Mouse (Mus musculus): ENCODE data around the gene Syt16. TPM values are rescaled to one million over a fixed set of nuclear protein-coding genes. Genes with fewer than 3 reads are reported as not detected.

Syt16 gene
- polyA plus RNA-seq, 1 experiment from 2014 or later: 0.07 TPM

DNA sequence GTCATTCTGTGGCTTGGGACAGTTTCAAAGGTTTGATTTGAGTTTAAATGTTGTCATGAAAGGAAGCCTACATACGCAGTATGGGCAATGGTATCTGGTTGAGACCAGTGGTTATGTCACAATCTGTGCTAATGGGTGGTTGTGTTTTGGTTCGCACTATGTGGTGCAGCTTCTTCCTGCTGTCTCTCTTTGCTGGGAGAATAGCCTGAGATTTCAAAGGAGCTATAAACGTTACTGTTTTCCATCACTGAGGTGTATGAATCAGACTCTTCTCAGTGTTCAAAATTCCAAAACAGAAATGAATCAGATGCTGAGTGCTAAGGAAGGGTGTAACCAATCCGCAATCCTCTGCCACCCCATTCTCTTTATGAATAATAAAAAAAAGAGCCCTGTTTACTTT is 269.6 kb downstream of the Syt16 start:
- Histone ChIP-seq H3K27ac (no peak overlapping the region), H3K4me2 (no peak overlapping the region), H3K4me3 (no peak overlapping the region), H3K27me3 (replicated peaks) (no peaks in the 10 kb centered on the region), H3K36me3 (no peaks in the 10 kb centered on the region), H3K4me1 (no peaks in the 10 kb centered on the region), H3K9me3 (replicated peaks) (no peaks in the 10 kb centered on the region), H3K9ac (no peak overlapping the region)
- WGBS (ENCODE audit: insufficient replicate concordance): 76% methylated on average over 4 of the region's 4 CpGs
- no peak for ATAC-seq

- Histone ChIP-seq H3K9me3 (replicated peaks) (no peaks in the 10 kb centered on the region), H3K9ac (no peak overlapping the region), H3K36me3 (no peaks in the 10 kb centered on the region), H3K27me3 (replicated peaks) (no peaks in the 10 kb centered on the region), H3K4me1 (no peaks in the 10 kb centered on the region), H3K4me3 (no peak overlapping the region), H3K4me2 (no peak overlapping the region), H3K27ac (no peak overlapping the region)
- ATAC-seq: no peak
- 80% methylated on average over 15 of the region's 15 CpGs for WGBS (ENCODE audit: insufficient replicate concordance)
Observed at GRCm38 (mm10) chr12:74268644-74269285, 271.3 kb downstream of the Syt16 start.

GRCm38 (mm10) chr12:74272545-74272944 is 275.1 kb downstream of the Syt16 start:
- Histone ChIP-seq H3K36me3 (no peaks in the 10 kb centered on the region), H3K9me3 (replicated peaks) (no peaks in the 10 kb centered on the region), H3K4me1 (no peaks in the 10 kb centered on the region), H3K4me3 (no peak overlapping the region), H3K4me2 (no peak overlapping the region), H3K9ac (no peak overlapping the region), H3K27me3 (replicated peaks) (no peaks in the 10 kb centered on the region), H3K27ac (no peak overlapping the region)
- no peak for ATAC-seq
- 78% methylated on average over 17 of the region's 17 CpGs for WGBS (ENCODE audit: insufficient replicate concordance)

DNA sequence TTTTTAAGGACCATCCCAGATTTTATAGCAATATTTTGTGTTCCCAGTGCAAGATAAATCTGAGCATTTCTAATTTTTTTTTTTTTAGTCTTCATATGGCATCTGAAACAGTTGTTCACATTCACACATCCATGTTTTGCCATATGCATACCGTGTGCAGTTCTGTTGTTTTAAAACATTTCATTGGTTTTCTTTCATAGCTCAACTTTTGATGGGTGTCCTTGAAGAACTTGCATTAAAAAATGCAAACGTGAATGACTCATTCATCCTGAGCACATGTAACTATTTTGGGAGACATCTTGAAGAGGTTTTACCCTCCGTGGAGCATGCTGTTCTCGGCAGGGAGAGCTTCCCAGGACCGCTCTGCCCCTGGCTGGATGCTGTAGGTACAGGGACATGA is 279.8 kb downstream of the Syt16 start:
- 52% methylated on average over 5 of the region's 5 CpGs for WGBS (ENCODE audit: insufficient replicate concordance)
- H3K27ac ChIP-seq: no peak overlapping the region
- H3K4me2 ChIP-seq: no peak overlapping the region
- H3K4me1 ChIP-seq: no peaks in the 10 kb centered on the region
- no peaks in the 10 kb centered on the region for H3K9me3 ChIP-seq (replicated peaks)
- no peak overlapping the region for H3K9ac ChIP-seq
- no peak overlapping the region for H3K4me3 ChIP-seq
- peaks cover 3% of the 10 kb centered on the region; the same call in 1 of the 2 replicates for H3K27me3 ChIP-seq (replicated peaks)
- no peak for ATAC-seq
- no peaks in the 10 kb centered on the region for H3K36me3 ChIP-seq

DNA sequence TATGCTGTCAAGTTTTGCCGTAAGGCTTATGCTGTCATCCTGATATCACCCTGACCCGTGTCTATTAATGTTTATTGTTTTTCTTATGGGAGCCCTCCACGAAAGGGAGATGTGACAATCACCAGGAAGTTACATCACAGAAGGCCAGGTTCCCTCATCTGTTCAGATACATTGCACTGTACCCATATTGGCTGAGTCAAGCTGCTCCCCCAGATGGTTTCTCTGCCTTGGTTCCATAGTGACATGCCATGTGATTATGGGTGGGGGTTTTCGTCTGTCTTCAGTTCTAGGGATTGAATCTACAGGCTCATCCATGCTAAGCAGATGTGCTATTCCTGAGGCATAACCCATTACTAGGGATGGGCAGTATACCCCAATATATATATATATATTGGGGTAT is 283.9 kb downstream of the Syt16 start:
- no peak overlapping the region for H3K27ac ChIP-seq
- 60% methylated on average over 4 of the region's 4 CpGs for WGBS (ENCODE audit: insufficient replicate concordance)

DNA sequence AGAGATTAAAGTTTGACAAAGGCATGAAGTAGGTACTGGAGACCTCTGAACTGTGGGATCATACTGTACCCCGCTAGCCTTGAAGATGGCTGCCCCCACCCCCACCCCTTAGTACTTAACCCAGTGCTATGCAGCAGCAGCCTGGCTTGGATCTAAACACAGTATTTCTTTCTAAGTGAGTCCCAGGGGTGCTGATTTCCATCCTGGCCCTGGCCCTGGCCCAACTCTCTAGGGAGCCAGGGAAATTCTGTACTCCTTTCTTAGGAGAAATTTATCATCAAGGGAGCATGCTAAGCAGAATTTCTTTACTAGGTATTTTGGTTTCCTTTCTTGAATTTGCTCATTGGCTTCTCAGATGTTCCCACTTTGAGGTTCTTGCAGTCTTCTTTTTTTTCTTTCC is 285.4 kb downstream of the Syt16 start:
- no peak for ATAC-seq
- Histone ChIP-seq H3K9me3 (replicated peaks) (no peaks in the 10 kb centered on the region), H3K27me3 (replicated peaks) (peaks cover 39% of the 10 kb centered on the region), H3K36me3 (no peaks in the 10 kb centered on the region), H3K4me2 (no peak overlapping the region), H3K4me3 (no peak overlapping the region), H3K9ac (no peak overlapping the region), H3K4me1 (no peaks in the 10 kb centered on the region), H3K27ac (no peak overlapping the region)
- 64% methylated on average over 1 of the region's 1 CpGs for WGBS (ENCODE audit: insufficient replicate concordance)

More for the DNA sequence above, 283.9 kb downstream of the Syt16 start:
- Histone ChIP-seq H3K27me3 (replicated peaks) (peaks cover 39% of the 10 kb centered on the region), H3K9ac (no peak overlapping the region), H3K4me1 (no peaks in the 10 kb centered on the region), H3K9me3 (replicated peaks) (no peaks in the 10 kb centered on the region), H3K36me3 (no peaks in the 10 kb centered on the region), H3K4me2 (no peak overlapping the region), H3K4me3 (no peak overlapping the region)
- no peak for ATAC-seq

GRCm38 (mm10) chr12:74284020-74284684 is 286.7 kb downstream of the Syt16 start:
- Histone ChIP-seq H3K4me3 (peak overlapping the region; percentile 27; the same call in 1 of the 2 replicates), H3K4me2 (peak overlapping the region; percentile 52), H3K27ac (no peak overlapping the region), H3K4me1 (no peaks in the 10 kb centered on the region), H3K9me3 (replicated peaks) (no peaks in the 10 kb centered on the region), H3K27me3 (replicated peaks) (peaks cover 39% of the 10 kb centered on the region), H3K36me3 (no peaks in the 10 kb centered on the region), H3K9ac (no peak overlapping the region)
- WGBS (ENCODE audit: insufficient replicate concordance): 1% methylated on average over 49 of the region's 49 CpGs
- ATAC-seq: peak; percentile 47; the same call in 1 of the 2 replicates

DNA sequence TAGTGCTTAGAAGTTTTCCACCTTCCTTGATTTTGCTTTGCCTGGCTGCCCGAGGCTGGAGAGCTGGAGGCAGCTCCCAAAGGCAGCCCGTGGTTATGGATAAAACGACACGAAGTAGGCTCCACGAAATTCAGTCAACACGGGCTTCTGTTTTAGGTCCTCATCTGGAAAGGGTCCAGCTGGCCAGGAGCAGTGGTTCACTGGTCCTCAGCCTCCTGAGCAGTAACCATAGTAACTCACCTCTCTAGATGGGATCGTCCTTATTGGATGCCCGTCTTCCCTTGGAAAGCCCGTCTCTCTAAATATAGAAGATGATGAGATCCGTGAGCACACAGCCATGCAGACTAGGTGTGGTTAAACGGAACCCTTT is 287.2 kb downstream of the Syt16 start:
- peak overlapping the region; percentile 52 for H3K4me2 ChIP-seq
- H3K9ac ChIP-seq: no peak overlapping the region
- H3K4me3 ChIP-seq: no peak overlapping the region
- no peaks in the 10 kb centered on the region for H3K36me3 ChIP-seq
- H3K4me1 ChIP-seq: no peaks in the 10 kb centered on the region
- no peaks in the 10 kb centered on the region for H3K9me3 ChIP-seq (replicated peaks)
- ATAC-seq: no peak
- peaks cover 39% of the 10 kb centered on the region for H3K27me3 ChIP-seq (replicated peaks)
- no peak overlapping the region for H3K27ac ChIP-seq
- 7% methylated on average over 11 of the region's 11 CpGs for WGBS (ENCODE audit: insufficient replicate concordance)

- no peaks in the 10 kb centered on the region for H3K9me3 ChIP-seq (replicated peaks)
- WGBS (ENCODE audit: insufficient replicate concordance): 69% methylated on average over 4 of the region's 4 CpGs
- H3K36me3 ChIP-seq: no peaks in the 10 kb centered on the region
- no peak overlapping the region for H3K4me3 ChIP-seq
- no peak for ATAC-seq
- H3K4me1 ChIP-seq: no peaks in the 10 kb centered on the region
- H3K27me3 ChIP-seq (replicated peaks): 0 out of 2 replicates have a peak, but pooled peaks cover under 1% of the 10 kb centered on the region
- H3K4me2 ChIP-seq: no peak overlapping the region
- H3K9ac ChIP-seq: no peak overlapping the region
- no peak overlapping the region for H3K27ac ChIP-seq
Observed at GRCm38 (mm10) chr12:74290983-74291382, 293.5 kb downstream of the Syt16 start.

DNA sequence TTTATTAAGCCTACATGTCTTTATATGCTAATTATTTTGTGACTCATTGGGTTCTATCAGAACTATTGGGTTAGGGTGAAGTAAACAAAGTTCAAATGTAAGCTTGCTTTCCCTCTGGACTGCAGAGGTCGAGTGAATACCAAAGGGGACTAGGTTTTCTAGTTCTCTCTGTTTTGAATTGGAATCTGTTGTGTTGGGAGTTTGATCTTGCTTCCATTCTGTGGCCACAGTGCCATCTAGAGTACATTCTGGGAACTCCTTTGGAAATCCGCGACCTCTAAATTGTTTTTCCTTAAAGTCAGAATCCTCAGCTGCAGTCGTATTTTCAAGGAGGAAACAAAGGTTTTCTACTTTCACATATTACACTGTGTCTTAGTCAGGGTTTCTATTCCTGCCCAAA is 296.2 kb downstream of the Syt16 start:
- WGBS (ENCODE audit: insufficient replicate concordance): 3% methylated on average over 4 of the region's 4 CpGs
- H3K4me3 ChIP-seq: no peak overlapping the region

DNA sequence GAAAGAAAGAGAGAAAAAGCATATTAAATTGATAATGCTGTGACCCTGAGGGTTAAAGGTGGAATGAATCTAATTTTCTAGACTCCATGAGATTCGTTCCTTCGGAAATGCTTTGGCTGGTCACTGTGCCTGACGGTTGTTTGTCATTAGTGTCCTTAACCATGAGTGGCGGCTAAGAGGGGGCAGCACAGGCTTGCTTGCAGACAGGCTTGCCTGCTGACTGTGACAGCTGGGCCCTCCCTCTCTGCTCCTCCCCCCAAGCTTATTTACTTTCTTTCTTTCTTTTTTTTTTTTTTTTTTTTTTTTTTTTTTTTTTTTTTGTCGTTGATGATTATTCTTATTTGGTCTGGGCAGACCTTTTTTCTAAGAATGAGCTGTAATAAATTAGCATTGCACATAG is 298.9 kb downstream of the Syt16 start:
- Histone ChIP-seq H3K9me3 (replicated peaks) (no peaks in the 10 kb centered on the region), H3K27ac (no peak overlapping the region), H3K9ac (no peak overlapping the region), H3K4me1 (no peaks in the 10 kb centered on the region), H3K4me3 (no peak overlapping the region), H3K27me3 (replicated peaks) (no peaks in the 10 kb centered on the region), H3K4me2 (no peak overlapping the region), H3K36me3 (no peaks in the 10 kb centered on the region)
- no peak for ATAC-seq
- 40% methylated on average over 5 of the region's 5 CpGs for WGBS (ENCODE audit: insufficient replicate concordance)

More for the DNA sequence above, 296.2 kb downstream of the Syt16 start:
- Histone ChIP-seq H3K4me1 (no peaks in the 10 kb centered on the region), H3K36me3 (no peaks in the 10 kb centered on the region), H3K27ac (no peak overlapping the region), H3K4me2 (no peak overlapping the region), H3K27me3 (replicated peaks) (no peaks in the 10 kb centered on the region), H3K9ac (no peak overlapping the region), H3K9me3 (replicated peaks) (no peaks in the 10 kb centered on the region)
- ATAC-seq: no peak

GRCm38 (mm10) chr12:74301559-74301958 is 304.1 kb downstream of the Syt16 start:
- 72% methylated on average over 6 of the region's 6 CpGs for WGBS (ENCODE audit: insufficient replicate concordance)
- H3K4me1 ChIP-seq: no peaks in the 10 kb centered on the region
- no peaks in the 10 kb centered on the region for H3K36me3 ChIP-seq
- H3K9me3 ChIP-seq (replicated peaks): no peaks in the 10 kb centered on the region
- H3K4me3 ChIP-seq: no peak overlapping the region
- H3K27me3 ChIP-seq (replicated peaks): no peaks in the 10 kb centered on the region
- H3K9ac ChIP-seq: no peak overlapping the region
- no peak overlapping the region for H3K27ac ChIP-seq
- ATAC-seq: no peak
- no peak overlapping the region for H3K4me2 ChIP-seq
